Mouse (Mus musculus) kidney, adult 10 weeks (tissue): ENCODE measurements around the gene Fam71a. TPM values are rescaled to one million over a fixed set of nuclear protein-coding genes. Genes with fewer than 3 reads are reported as not detected.

Source experiments
- polyA plus RNA-seq: library from polyadenylated mRNA; stranded (reverse); fragments of 350-450 nt; fragmentation: Illumina TruSeq; extraction: RNeasy Lipid Tissue Mini Kit (QIAGEN cat#74804); gene quantifications from one replicate; pipeline ENCODE4 v1.2.3, GENCODE M21; 2014; ENCODE audit warnings: low read depth, low replicate concordance

Fam71a gene
- not detected for polyA plus RNA-seq

DNA sequence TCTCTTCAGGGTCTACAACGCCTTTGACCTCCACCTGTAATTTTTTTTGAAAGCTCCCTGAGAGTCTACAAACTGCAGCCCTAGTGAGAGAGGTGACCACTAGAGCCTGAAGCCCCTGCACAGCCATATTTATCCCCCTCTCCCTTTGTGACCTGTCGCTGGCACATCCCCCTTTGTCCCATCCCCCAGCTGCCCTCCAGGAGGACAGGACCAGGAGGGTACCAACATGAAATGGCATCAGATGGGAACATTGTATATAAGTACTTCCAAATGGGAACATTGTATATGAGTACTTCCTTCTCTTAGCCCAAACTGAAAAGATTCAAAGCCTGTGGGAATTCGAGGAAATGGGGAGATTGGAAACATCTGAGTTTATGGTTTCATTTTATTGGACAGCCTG lies at the start of gene Fam71a:
TSS of gene Fam71a (minus strand) at position 101 of the 400 bp plus-strand sequence.

Other genes starting within 250 kb of the Fam71a start
- 53.8 TPM for gene Angel2, start 239.7 kb downstream of the Fam71a start, polyA plus RNA-seq
- 0.20 TPM for gene Vash2, start 185.5 kb downstream of the Fam71a start, polyA plus RNA-seq
- gene Flvcr1, start 138.7 kb downstream of the Fam71a start, polyA plus RNA-seq: 43.9 TPM
- gene Spata45, start 128.2 kb downstream of the Fam71a start, polyA plus RNA-seq: not detected
- 15.2 TPM for gene Tatdn3, start 101.9 kb downstream of the Fam71a start, polyA plus RNA-seq
- gene Nsl1, start 101.8 kb downstream of the Fam71a start, polyA plus RNA-seq: 0.12 TPM
- not detected for gene Batf3, start 67.0 kb downstream of the Fam71a start, polyA plus RNA-seq
- 1.1 TPM for gene Atf3, start 53.2 kb upstream of the Fam71a start, polyA plus RNA-seq
- 1.2 TPM for gene Nenf, start 153.4 kb upstream of the Fam71a start, polyA plus RNA-seq
- 14.9 TPM for gene Tmem206, start 161.1 kb upstream of the Fam71a start, polyA plus RNA-seq
- gene Ppp2r5a, start 238.5 kb upstream of the Fam71a start, polyA plus RNA-seq: 190 TPM